Mouse (Mus musculus): ENCODE measurements around the gene Optn. TPM values are rescaled to one million over a fixed set of nuclear protein-coding genes. Genes with fewer than 3 reads are reported as not detected.
"Not testable (repeated sequence)": the region's sequence is repeated elsewhere in the genome, so short reads cannot be mapped to it uniquely, and the experiment has no call there.

Gene Optn
- polyA plus RNA-seq, 1 experiment from 2014 or later: 4.4 TPM

DNA sequence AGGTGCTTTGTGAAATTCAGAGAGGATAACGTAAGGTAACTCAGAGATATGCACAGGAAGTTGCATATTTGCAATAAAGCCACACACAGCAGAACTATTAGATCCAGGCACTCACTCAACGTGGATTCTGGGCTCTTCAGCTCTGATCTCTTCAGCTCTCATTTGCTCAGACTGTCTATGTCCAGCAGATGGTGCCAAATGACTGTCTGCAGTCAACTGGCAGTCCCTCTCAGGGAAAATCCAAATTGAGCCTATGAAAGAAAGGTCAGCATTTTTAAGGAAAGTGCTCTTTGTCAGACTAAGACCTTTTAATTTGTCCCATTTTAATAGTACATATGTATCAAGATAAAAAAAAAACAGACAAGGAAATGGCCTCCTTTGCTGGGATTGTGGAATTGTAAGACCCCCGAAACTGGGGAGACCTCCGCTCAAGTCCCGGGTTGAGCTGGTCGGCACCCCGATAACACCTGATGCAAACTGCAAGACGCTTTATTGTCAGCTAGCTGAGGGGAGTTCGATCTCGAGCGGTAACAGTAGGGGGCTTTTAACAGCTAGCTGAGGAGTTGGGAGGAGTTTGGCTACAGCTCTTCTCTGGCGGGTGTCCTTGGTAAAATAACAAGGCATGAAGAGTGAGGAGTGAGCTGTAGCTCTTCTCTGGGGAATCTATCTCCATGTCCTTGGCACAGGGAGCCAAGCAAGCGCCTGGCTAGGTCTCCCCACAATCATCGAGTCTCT, 16.4 kb upstream of the Optn start:
- Histone ChIP-seq H3K4me1 (peaks cover 6% of the 10 kb centered on the region; the same call in 1 of the 2 replicates), H3K9me3 (no peaks in the 10 kb centered on the region), H3K27ac (replicated peaks) (peak overlapping the region; percentile 44; the same call in 1 of the 2 replicates), H3K27me3 (replicated peaks; ENCODE audit: low read depth, poor library complexity, severe bottlenecking) (no peaks in the 10 kb centered on the region), H3K4me3 (peak overlapping the region; percentile 46), H3K36me3 (replicated peaks) (no peaks in the 10 kb centered on the region)
- 7% methylated on average over 14 of the region's 14 CpGs for WGBS
- DNase-seq (ENCODE audit: low spot score): peak; percentile 60

DNA sequence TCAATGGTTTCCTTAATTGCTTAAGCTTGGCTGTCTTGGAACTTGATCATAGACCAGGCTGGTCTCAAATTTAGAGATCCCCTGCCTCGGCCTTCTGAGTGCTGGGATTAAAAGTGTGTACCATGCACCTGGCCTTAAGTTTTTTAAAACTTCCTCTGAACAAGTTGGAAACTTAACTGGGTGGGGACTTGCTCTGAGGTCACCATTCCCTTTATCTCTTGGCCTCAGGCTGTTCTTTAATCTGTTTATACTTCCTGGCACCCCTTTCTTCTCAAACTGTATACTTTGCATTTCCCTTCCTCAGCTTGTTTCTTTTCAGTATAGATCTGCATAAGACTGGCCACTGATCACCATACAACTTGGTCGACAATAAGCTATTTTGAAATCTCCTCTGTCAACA, 14.1 kb upstream of the Optn start:
- no peaks in the 10 kb centered on the region for H3K9me3 ChIP-seq
- no peak overlapping the region for H3K4me3 ChIP-seq
- 64% methylated on average over 2 of the region's 2 CpGs for WGBS
- H3K36me3 ChIP-seq (replicated peaks): no peaks in the 10 kb centered on the region
- DNase-seq (ENCODE audit: low spot score): no peak
- no peaks in the 10 kb centered on the region for H3K27me3 ChIP-seq (replicated peaks; ENCODE audit: low read depth, poor library complexity, severe bottlenecking)
- H3K4me1 ChIP-seq: peaks cover 6% of the 10 kb centered on the region; the same call in 1 of the 2 replicates
- no peak overlapping the region for H3K27ac ChIP-seq (replicated peaks)

DNA sequence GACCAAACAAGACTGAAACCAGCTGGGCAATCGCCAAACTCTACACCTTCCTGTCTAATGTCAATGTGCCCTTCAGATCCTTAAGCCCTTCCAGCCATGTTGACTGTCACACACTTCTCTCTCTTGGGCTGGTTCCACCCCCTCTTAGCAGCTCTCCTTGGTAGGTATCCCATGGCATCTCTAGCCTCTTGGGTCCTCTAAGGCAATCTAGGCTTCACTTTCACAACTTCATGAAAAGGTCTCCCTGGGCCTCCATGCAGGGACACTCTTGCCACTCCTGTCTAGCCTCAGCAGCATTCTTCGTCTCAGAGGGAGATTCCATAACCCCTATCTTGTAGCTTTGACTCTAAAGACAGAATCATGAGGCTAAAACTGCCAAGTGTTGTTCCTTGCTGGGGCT, 13.6 kb upstream of the Optn start:
- Histone ChIP-seq H3K27me3 (replicated peaks; ENCODE audit: low read depth, poor library complexity, severe bottlenecking) (no peaks in the 10 kb centered on the region), H3K9me3 (no peaks in the 10 kb centered on the region), H3K27ac (replicated peaks) (no peak overlapping the region), H3K4me1 (peaks cover 6% of the 10 kb centered on the region; the same call in 1 of the 2 replicates), H3K36me3 (replicated peaks) (no peaks in the 10 kb centered on the region), H3K4me3 (no peak overlapping the region)
- WGBS: 86% methylated on average over 2 of the region's 2 CpGs
- no peak for DNase-seq (ENCODE audit: low spot score)

DNA sequence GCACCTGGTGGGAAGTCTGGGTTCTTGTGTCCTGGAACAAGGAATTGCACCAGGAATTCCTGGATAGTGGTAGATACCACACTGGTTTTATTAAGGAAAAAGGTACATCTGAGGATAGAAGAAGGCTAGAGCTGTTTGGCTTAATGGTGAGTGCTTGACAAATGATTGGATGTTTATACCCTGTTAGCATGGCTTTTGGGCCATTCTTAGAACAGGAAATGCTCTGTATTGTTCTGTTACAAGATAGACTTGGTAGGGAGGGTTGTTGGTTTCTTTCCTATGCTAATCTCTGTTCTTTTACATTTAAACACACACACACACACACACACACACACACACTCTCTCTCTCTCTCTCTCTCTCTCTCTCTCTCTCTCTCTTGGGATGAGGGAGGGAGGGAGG, 12.0 kb upstream of the Optn start:
- H3K27ac ChIP-seq (replicated peaks): no peak overlapping the region
- H3K4me3 ChIP-seq: no peak overlapping the region
- no peak for DNase-seq (ENCODE audit: low spot score)
- no peaks in the 10 kb centered on the region for H3K27me3 ChIP-seq (replicated peaks; ENCODE audit: low read depth, poor library complexity, severe bottlenecking)
- H3K36me3 ChIP-seq (replicated peaks): no peaks in the 10 kb centered on the region
- no peaks in the 10 kb centered on the region for H3K9me3 ChIP-seq
- H3K4me1 ChIP-seq: peaks cover 6% of the 10 kb centered on the region; the same call in 1 of the 2 replicates

DNA sequence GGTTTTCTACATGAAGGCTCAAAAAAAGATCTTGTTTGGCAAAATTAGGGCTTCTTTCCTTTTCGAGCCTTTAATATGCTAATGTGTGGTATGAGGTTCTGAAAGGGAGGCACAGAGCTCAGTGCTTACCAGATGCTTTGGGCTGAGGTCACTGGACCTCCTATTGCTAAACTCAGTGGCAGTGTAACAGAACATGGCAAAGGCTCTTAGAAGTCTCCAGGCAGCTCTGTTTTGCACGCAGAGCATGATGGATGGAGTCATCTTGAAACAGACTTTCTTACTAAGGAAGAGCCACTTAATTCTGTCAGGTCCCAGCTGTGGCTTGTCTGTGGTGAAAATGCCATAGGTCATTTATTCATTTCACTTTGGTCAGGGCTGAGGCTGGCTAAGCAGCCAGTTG, 11.6 kb upstream of the Optn start:
- no peak for DNase-seq (ENCODE audit: low spot score)
- WGBS: 71% methylated on average over 2 of the region's 2 CpGs
- H3K9me3 ChIP-seq: no peaks in the 10 kb centered on the region
- no peaks in the 10 kb centered on the region for H3K36me3 ChIP-seq (replicated peaks)
- H3K4me1 ChIP-seq: peaks cover 2% of the 10 kb centered on the region; the same call in 1 of the 2 replicates
- H3K27me3 ChIP-seq (replicated peaks; ENCODE audit: low read depth, poor library complexity, severe bottlenecking): no peaks in the 10 kb centered on the region
- H3K27ac ChIP-seq (replicated peaks): no peak overlapping the region
- H3K4me3 ChIP-seq: no peak overlapping the region

DNA sequence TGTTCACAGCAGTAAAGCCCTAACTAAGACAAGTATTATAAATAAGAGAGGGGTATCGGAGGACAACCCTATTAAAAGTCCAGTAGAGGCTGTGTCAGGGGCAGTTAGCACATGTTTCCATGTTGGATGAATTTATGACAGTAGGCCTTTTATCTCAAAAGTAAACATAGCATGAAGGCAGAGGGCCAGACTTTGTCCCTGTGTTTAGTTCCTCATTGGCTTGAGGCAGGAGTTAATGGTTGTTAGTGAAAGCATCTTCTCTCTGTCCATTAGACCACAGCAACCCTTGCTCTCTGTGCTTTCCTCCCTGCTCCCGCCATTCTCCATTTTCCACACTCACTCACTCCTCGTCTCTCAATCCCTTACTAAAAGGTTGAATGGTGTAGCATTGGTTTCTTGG, 9.9 kb upstream of the Optn start:
- Histone ChIP-seq H3K9me3 (peaks cover 3% of the 10 kb centered on the region; the same call in 1 of the 2 replicates), H3K4me1 (no peaks in the 10 kb centered on the region), H3K27ac (replicated peaks) (no peak overlapping the region), H3K36me3 (replicated peaks) (no peaks in the 10 kb centered on the region), H3K4me3 (no peak overlapping the region), H3K27me3 (replicated peaks; ENCODE audit: low read depth, poor library complexity, severe bottlenecking) (no peaks in the 10 kb centered on the region)
- no peak for DNase-seq (ENCODE audit: low spot score)
- WGBS: 90% methylated on average over 3 of the region's 3 CpGs

DNA sequence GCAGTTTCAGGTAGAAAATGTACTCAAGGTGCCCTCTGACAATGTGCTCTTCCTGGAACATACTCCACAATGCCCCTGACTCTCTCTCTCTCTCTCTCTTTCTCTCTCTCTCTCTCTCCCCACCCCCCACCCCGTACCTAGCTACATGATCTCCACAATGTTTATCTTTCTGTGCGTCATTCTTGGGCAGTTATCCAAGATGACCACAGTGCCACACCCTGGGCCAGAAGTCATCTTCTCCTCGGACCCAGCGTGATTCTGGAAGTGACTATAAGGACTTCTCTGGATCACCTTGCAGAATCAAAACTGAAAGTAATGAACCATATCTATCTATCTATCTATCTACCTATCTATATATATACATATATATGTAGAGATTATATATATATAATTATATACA, 4.1 kb upstream of the Optn start:
- Histone ChIP-seq H3K27ac (replicated peaks) (no peak overlapping the region), H3K4me3 (no peak overlapping the region), H3K27me3 (replicated peaks; ENCODE audit: low read depth, poor library complexity, severe bottlenecking) (peaks cover 22% of the 10 kb centered on the region), H3K36me3 (replicated peaks) (no peaks in the 10 kb centered on the region), H3K9me3 (peaks cover 3% of the 10 kb centered on the region; the same call in 1 of the 2 replicates), H3K4me1 (peaks cover 15% of the 10 kb centered on the region)
- no peak for DNase-seq (ENCODE audit: low spot score)
- WGBS: 89% methylated on average over 4 of the region's 4 CpGs

DNA sequence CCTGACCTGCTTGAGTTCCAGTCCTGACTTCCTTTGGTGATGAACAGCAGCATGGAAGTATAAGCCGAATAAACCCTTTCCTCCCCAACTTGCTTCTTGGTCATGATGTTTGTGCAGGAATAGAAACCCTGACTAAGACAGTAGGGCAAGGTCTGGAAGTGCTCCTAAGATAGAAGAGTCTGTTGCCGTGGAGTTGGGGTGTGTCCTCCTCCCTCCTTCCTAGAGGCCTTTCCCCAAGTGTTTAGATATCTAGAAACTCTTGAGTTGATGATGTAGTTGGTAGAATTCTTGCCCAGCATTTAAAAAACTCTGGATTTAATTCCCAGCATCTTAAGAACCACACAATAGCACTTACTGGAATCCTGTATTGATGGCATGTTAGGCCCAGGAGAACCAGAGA, 3.4 kb upstream of the Optn start:
- not testable (repeated sequence) for H3K4me3 ChIP-seq; H3K27ac ChIP-seq (replicated peaks); H3K9me3 ChIP-seq; H3K36me3 ChIP-seq (replicated peaks); DNase-seq (ENCODE audit: low spot score)
- H3K4me1 ChIP-seq: peaks cover 20% of the 10 kb centered on the region
- peaks cover 29% of the 10 kb centered on the region for H3K27me3 ChIP-seq (replicated peaks; ENCODE audit: low read depth, poor library complexity, severe bottlenecking)
- WGBS: 89% methylated on average over 2 of the region's 2 CpGs

DNA sequence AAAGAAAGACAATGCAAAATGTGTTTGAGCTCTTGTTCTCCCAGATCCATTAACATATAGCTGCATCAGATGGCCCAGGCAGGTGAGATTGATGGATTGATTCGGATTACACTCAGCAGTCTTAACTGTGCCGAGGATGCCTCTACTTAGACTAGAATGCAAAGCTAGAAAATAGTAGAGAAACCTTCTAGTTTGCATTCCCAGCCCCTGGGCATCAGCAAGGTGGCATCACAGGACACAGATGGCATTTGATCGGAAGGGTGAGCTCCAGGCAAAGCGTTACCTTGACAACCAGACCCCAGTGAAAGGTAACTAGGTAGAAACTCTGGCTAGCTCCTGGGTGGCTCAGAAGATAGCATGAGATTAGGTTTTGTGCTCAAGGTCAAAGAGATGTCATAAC, 396 bp upstream of the Optn start:
- H3K9me3 ChIP-seq: peaks cover 1% of the 10 kb centered on the region; the same call in 1 of the 2 replicates
- peaks cover 37% of the 10 kb centered on the region for H3K27me3 ChIP-seq (replicated peaks; ENCODE audit: low read depth, poor library complexity, severe bottlenecking)
- no peak overlapping the region for H3K27ac ChIP-seq (replicated peaks)
- peak overlapping the region; percentile 74 for H3K4me3 ChIP-seq
- no peaks in the 10 kb centered on the region for H3K36me3 ChIP-seq (replicated peaks)
- DNase-seq (ENCODE audit: low spot score): no peak
- H3K4me1 ChIP-seq: peaks cover 20% of the 10 kb centered on the region
- 37% methylated on average over 4 of the region's 4 CpGs for WGBS

DNA sequence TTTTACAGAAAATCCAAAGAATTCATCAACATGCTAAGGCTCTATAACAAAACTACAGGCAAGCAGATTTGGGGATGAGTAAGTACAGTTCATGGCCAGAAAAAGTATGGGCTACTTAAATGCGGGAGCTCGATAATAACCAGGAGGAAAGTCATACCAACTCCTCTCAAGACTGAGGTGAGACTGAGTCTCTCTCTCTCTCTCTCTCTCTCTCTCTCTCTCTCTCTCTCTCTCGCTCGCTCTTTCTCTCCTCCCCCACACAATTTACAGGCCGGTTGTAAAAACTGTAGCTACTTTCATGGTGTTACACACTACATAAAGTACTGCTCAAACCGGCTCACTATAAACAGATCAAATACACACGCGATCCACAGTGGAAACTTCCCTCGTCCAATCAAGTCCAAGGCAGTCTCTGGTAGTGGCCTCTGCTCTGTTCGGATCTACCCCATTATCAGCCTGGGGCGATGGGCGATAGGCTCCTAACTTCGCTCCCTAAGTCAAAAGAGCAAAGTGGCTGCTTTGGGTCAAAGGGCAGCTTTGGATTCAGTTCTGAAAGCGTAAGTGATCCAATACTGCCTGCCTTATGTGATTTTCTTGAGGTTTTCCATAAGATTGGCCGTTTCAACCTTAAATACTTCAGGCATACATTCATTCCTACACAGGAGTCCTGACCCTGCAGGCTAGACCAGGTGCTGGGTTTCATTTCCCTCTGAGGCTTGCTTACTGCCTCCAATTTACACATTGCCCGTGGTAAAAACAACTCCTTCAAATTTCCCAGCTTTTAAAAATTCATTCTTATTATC, 1.2 kb downstream of the Optn start:
- H3K36me3 ChIP-seq (replicated peaks): no peaks in the 10 kb centered on the region
- peak overlapping the region; percentile 74 for H3K4me3 ChIP-seq
- H3K27me3 ChIP-seq (replicated peaks; ENCODE audit: low read depth, poor library complexity, severe bottlenecking): peaks cover 37% of the 10 kb centered on the region
- peak; percentile 15 for DNase-seq (ENCODE audit: low spot score)
- no peak overlapping the region for H3K27ac ChIP-seq (replicated peaks)
- H3K9me3 ChIP-seq: no peaks in the 10 kb centered on the region
- peaks cover 20% of the 10 kb centered on the region for H3K4me1 ChIP-seq
- 41% methylated on average over 16 of the region's 16 CpGs for WGBS

DNA sequence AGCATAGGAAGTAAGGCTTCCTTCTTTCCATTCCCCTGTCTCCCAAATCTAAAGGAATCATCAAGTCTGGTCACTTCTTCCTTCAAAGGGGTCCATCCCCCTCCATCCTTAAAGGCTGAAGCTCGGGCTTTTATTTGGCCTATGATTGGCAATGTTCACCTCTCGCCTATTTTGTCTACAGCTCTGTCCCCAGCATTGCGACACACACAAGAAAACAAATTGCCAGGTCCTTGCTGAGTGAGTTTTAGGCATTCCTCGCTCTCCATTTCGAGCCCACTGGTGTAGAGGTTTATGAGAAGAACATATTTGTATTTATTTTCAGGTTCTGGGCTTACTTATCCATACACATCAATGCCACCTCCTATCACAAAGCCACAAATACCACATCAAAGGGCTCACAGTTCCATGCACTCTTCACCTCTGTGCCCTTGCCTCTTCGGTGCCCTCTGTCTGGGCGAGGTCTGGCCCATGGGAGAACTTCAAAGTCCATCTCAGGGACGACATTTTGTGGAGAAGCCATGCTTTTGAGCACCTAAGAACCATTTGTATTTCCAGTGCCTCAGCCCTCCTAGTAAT, 2.6 kb downstream of the Optn start:
- Histone ChIP-seq H3K4me3 (no peak overlapping the region), H3K36me3 (replicated peaks) (no peaks in the 10 kb centered on the region), H3K27me3 (replicated peaks; ENCODE audit: low read depth, poor library complexity, severe bottlenecking) (peaks cover 37% of the 10 kb centered on the region), H3K9me3 (no peaks in the 10 kb centered on the region), H3K4me1 (peaks cover 20% of the 10 kb centered on the region), H3K27ac (replicated peaks) (no peak overlapping the region)
- 77% methylated on average over 8 of the region's 8 CpGs for WGBS
- DNase-seq (ENCODE audit: low spot score): no peak

DNA sequence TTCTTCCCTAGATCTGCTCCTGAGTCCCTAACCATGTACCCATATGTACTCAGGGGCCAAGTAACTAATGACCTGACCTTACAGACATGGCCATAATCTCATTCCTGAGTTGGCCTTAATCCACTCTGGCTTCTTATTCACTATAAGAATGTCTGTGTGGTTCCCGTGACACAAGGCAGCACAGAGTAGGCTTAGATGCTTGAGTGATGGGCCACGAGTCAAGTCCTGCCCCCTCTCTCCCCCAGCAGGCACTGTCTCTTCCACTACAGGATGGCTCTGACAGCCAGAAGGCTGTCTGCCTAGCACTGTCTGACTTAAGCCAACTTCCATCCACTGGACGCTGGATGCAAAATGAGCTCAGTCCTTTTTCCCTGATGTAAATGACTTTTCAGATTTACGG, 3.9 kb downstream of the Optn start:
- Histone ChIP-seq H3K36me3 (replicated peaks) (no peaks in the 10 kb centered on the region), H3K4me1 (peaks cover 20% of the 10 kb centered on the region), H3K27ac (replicated peaks) (no peak overlapping the region), H3K27me3 (replicated peaks; ENCODE audit: low read depth, poor library complexity, severe bottlenecking) (peaks cover 36% of the 10 kb centered on the region), H3K9me3 (no peaks in the 10 kb centered on the region), H3K4me3 (no peak overlapping the region)
- WGBS: 78% methylated on average over 4 of the region's 4 CpGs
- DNase-seq (ENCODE audit: low spot score): no peak

All from embryonic facial prominence, embryonic 10.5 days (tissue).